Mouse (Mus musculus): ENCODE data around the gene Cerkl. TPM values are rescaled to one million over a fixed set of nuclear protein-coding genes. Genes with fewer than 3 reads are reported as not detected.

The Cerkl gene
- total and polyA plus RNA-seq, 3 experiments = 3.5 to 7.4 TPM; not detected in 1

DNA sequence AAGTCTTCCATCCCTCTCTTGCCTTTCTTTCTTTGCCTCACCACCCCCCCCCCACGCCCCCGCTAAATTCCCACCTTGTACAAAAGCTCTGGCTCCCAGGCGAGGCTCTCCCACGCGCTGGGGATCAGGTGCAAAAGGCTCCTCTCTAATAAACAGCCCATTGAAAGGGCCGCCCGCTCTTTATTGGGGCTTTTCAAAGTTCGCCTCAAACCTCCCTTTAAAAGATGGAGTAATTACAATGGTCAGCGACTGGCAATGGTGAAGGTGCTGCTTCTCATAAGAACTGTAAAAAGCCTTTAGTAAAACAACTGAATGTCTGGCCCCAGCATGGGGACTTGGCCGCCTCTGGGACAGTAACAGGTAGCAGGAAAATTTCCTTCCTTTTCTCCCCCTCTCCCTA is 939 bp downstream of the Cerkl start:
- H3K36me3 ChIP-seq (ENCODE audit: control insufficient read depth in 1 of 2, insufficient read depth in 2 of 2, low read length in 2 of 2) = no peaks in the 10 kb centered on the region
- H3K27ac ChIP-seq (ENCODE audit: control insufficient read depth, low read depth, low read length) = no peak overlapping the region
- H3K9me3 ChIP-seq (replicated peaks; ENCODE audit: insufficient read depth, low read length) = no peaks in the 10 kb centered on the region
- H3K4me1 ChIP-seq (ENCODE audit: control insufficient read depth in 1 of 2, insufficient read depth in 2 of 2, low read length in 2 of 2) = no peaks in the 10 kb centered on the region
- TF ChIP-seq GATA1 (IDR thresholded peaks at IDR 0.05; ENCODE audit: low read depth, low read length) (no peak), ETS1 (IDR thresholded peaks at IDR 0.05; ENCODE audit: low read depth, low read length) (no peak), ZNF384 (IDR thresholded peaks at IDR 0.05; ENCODE audit: low read depth, low read length) (no peak), MXI1 (IDR thresholded peaks at IDR 0.05; ENCODE audit: low read depth, low read length) (no peak), POLR2A (IDR thresholded peaks at IDR 0.05; ENCODE audit: control insufficient read depth in 1 of 2, insufficient read depth in 1 of 2, low read depth in 1 of 2, low read length in 2 of 2, poor library complexity in 1 of 2) (no peak), RCOR1 (IDR thresholded peaks at IDR 0.05; ENCODE audit: low read depth, low read length) (no peak), KAT2A (conservative IDR thresholded peaks at IDR 0.05; ENCODE audit: low read depth, low read length) (no peak), MAFK (IDR thresholded peaks at IDR 0.05; ENCODE audit: borderline replicate concordance, low read depth, low read length) (no peak), NRF1 (IDR thresholded peaks at IDR 0.05; ENCODE audit: insufficient read depth, low read depth, low read length, poor library complexity, severe bottlenecking) (no peak)
- H3K4me3 ChIP-seq (ENCODE audit: control insufficient read depth in 1 of 2, insufficient read depth in 1 of 2, low read depth in 2 of 2, low read length in 2 of 2) = no peak overlapping the region
- no peak for DNase-seq (ENCODE audit: low read depth, low spot score)
- no peak overlapping the region for H3K9ac ChIP-seq (ENCODE audit: control insufficient read depth, low read depth, low read length, poor library complexity, severe bottlenecking)
- no peaks in the 10 kb centered on the region for H3K27me3 ChIP-seq (ENCODE audit: control insufficient read depth in 1 of 2, insufficient read depth in 2 of 2, low read length in 2 of 2)
- no peaks in the 10 kb centered on the region for H3K79me2 ChIP-seq (ENCODE audit: control insufficient read depth, insufficient read depth, low read length, poor library complexity)

- Histone ChIP-seq H3K9ac (ENCODE audit: control insufficient read depth, low read depth, low read length, poor library complexity, severe bottlenecking) (no peak overlapping the region), H3K4me3 (ENCODE audit: control insufficient read depth in 1 of 2, insufficient read depth in 1 of 2, low read depth in 2 of 2, low read length in 2 of 2) (no peak overlapping the region), H3K36me3 (ENCODE audit: control insufficient read depth in 1 of 2, insufficient read depth in 2 of 2, low read length in 2 of 2) (no peaks in the 10 kb centered on the region), H3K27ac (ENCODE audit: control insufficient read depth, low read depth, low read length) (no peak overlapping the region), H3K27me3 (ENCODE audit: control insufficient read depth in 1 of 2, insufficient read depth in 2 of 2, low read length in 2 of 2) (no peaks in the 10 kb centered on the region), H3K79me2 (ENCODE audit: control insufficient read depth, insufficient read depth, low read length, poor library complexity) (no peaks in the 10 kb centered on the region), H3K4me1 (ENCODE audit: control insufficient read depth in 1 of 2, insufficient read depth in 2 of 2, low read length in 2 of 2) (no peaks in the 10 kb centered on the region), H3K9me3 (replicated peaks; ENCODE audit: insufficient read depth, low read length) (no peaks in the 10 kb centered on the region)
- no peak for TF ChIP-seq TBP (IDR thresholded peaks at IDR 0.05; ENCODE audit: low read depth, low read length)
- no peak for TF ChIP-seq TCF12 (IDR thresholded peaks at IDR 0.05; ENCODE audit: low read depth, low read length)
- no peak for TF ChIP-seq NRF1 (IDR thresholded peaks at IDR 0.05; ENCODE audit: insufficient read depth, low read depth, low read length, poor library complexity, severe bottlenecking)
- no peak for TF ChIP-seq NELFE (IDR thresholded peaks at IDR 0.05; ENCODE audit: low read depth, low read length)
- TF ChIP-seq ZKSCAN1 (IDR thresholded peaks at IDR 0.05; ENCODE audit: low read depth, low read length) = no peak
- no peak for TF ChIP-seq HCFC1 (IDR thresholded peaks at IDR 0.05; ENCODE audit: low read depth, low read length)
- no peak for TF ChIP-seq ZC3H11A (IDR thresholded peaks at IDR 0.05; ENCODE audit: low read depth, low read length)
- TF ChIP-seq JUND (IDR thresholded peaks at IDR 0.05; ENCODE audit: low read depth, low read length) = no peak
- TF ChIP-seq MYC (IDR thresholded peaks at IDR 0.05; ENCODE audit: low read depth, low read length) = no peak
- TF ChIP-seq MXI1 (IDR thresholded peaks at IDR 0.05; ENCODE audit: low read depth, low read length) = no peak
- no peak for TF ChIP-seq ZMIZ1 (IDR thresholded peaks at IDR 0.05; ENCODE audit: low read depth, low read length)
- no peak for TF ChIP-seq SMC3 (IDR thresholded peaks at IDR 0.05; ENCODE audit: low read depth, low read length)
- TF ChIP-seq USF2 (IDR thresholded peaks at IDR 0.05; ENCODE audit: borderline replicate concordance in 1 of 2, insufficient read depth in 1 of 2, low read depth in 1 of 2, low read length in 2 of 2) = no peak
- no peak for TF ChIP-seq MEF2A (IDR thresholded peaks at IDR 0.05; ENCODE audit: extremely low read depth, insufficient replicate concordance, low read depth, low read length, poor library complexity, severe bottlenecking)
- TF ChIP-seq BHLHE40 (IDR thresholded peaks at IDR 0.05; ENCODE audit: borderline replicate concordance, low read depth, low read length) = no peak
- TF ChIP-seq ELF1 (IDR thresholded peaks at IDR 0.05; ENCODE audit: low read depth, low read length) = no peak
- no peak for TF ChIP-seq EP300 (IDR thresholded peaks at IDR 0.05; ENCODE audit: low read depth in 1 of 2, low read length in 2 of 2)
- TF ChIP-seq CHD2 (IDR thresholded peaks at IDR 0.05; ENCODE audit: low read length) = no peak
- TF ChIP-seq ETS1 (IDR thresholded peaks at IDR 0.05; ENCODE audit: low read depth, low read length) = no peak
- no peak for DNase-seq (ENCODE audit: low read depth, low spot score)
Observed at GRCm38 (mm10) chr2:79454786-79455446, 1.7 kb downstream of the Cerkl start.
